Mouse (Mus musculus): ENCODE results near the gene Ascc1. TPM values are rescaled to one million over a fixed set of nuclear protein-coding genes. Genes with fewer than 3 reads are reported as not detected.

Gene Ascc1
- polyA plus RNA-seq, 1 experiment: 24.1 TPM

DNA sequence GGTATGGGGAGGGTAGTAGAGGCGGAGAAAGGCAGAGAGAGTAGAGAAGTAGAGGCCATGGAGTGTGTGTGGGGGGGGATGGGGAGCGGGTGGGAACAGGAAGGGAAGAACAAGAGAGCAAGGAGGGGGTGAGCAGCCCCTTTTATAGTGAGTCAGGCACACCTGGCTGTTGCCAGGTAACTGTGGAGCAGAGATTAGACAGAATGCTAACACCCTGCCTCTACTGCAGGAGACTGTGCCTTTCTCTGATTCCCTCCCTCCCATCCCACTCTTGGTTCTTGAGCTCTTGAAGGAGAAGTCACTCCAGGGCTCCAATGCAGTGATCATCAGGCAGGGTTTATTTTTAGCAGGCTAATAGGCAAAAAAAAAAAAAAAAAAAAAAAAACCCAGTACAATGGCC, 30.0 kb downstream of the Ascc1 start:
- TF ChIP-seq CEBPB (IDR thresholded peaks at IDR 0.05; ENCODE audit: low read depth): no peak
- no peak for TF ChIP-seq MAX (IDR thresholded peaks at IDR 0.05)
- TF ChIP-seq CTCF (IDR thresholded peaks at IDR 0.05; ENCODE audit: control insufficient read depth, insufficient read depth, insufficient read length): no peak
- no peak for TF ChIP-seq MYOG (IDR thresholded peaks at IDR 0.05; ENCODE audit: control insufficient read depth, extremely low read depth, insufficient read length)
- no peak for TF ChIP-seq MYOD1 (IDR thresholded peaks at IDR 0.05; ENCODE audit: control insufficient read depth, insufficient read length, low read depth)
- TF ChIP-seq FOSL1 (IDR thresholded peaks at IDR 0.05; ENCODE audit: insufficient read depth, low read length, poor library complexity, severe bottlenecking): no peak
- no peak for TF ChIP-seq USF1 (IDR thresholded peaks at IDR 0.05; ENCODE audit: low read depth)
- no peaks in the 10 kb centered on the region for H3K27me3 ChIP-seq (ENCODE audit: control insufficient read depth, insufficient read depth, insufficient read length)
- no peaks in the 10 kb centered on the region for H3K79me3 ChIP-seq (ENCODE audit: low read depth)
- H3K36me3 ChIP-seq (ENCODE audit: control insufficient read depth, insufficient read depth): no peaks in the 10 kb centered on the region
- H3K79me2 ChIP-seq (ENCODE audit: control insufficient read depth, insufficient read depth): no peaks in the 10 kb centered on the region
- no peak overlapping the region for H3K4me3 ChIP-seq (ENCODE audit: insufficient read depth, poor library complexity, severe bottlenecking)
- no peak overlapping the region for H3ac ChIP-seq (ENCODE audit: control insufficient read depth, insufficient read length, low read depth)

DNA sequence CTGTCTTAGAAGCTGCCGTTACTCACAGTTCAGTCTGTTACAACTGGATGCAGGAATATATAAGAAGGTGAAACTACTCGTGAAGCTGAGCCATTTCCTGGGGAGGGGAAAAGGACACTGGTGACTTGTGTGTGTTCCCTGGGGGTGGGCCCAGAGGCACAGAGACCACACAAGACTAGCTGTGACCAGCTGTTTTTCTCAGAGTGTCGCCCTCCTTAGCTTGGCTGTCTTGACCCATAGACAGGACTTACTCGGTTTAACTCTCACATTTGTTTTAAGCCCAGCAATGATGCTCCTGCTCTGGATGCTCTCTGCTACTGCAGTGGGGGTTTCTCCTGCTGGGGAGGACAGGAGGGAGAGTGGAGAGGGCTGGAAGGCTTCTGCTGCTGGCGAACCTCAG, 30.5 kb downstream of the Ascc1 start:
- TF ChIP-seq MAX (IDR thresholded peaks at IDR 0.05) (no peak), MYOD1 (IDR thresholded peaks at IDR 0.05; ENCODE audit: control insufficient read depth, insufficient read length, low read depth) (no peak), FOSL1 (IDR thresholded peaks at IDR 0.05; ENCODE audit: insufficient read depth, low read length, poor library complexity, severe bottlenecking) (no peak), MYOG (IDR thresholded peaks at IDR 0.05; ENCODE audit: control insufficient read depth, extremely low read depth, insufficient read length) (no peak), CEBPB (IDR thresholded peaks at IDR 0.05; ENCODE audit: low read depth) (no peak), CTCF (IDR thresholded peaks at IDR 0.05; ENCODE audit: control insufficient read depth, insufficient read depth, insufficient read length) (no peak), USF1 (IDR thresholded peaks at IDR 0.05; ENCODE audit: low read depth) (no peak)
- no peaks in the 10 kb centered on the region for H3K79me2 ChIP-seq (ENCODE audit: control insufficient read depth, insufficient read depth)
- H3K36me3 ChIP-seq (ENCODE audit: control insufficient read depth, insufficient read depth): no peaks in the 10 kb centered on the region
- H3K27me3 ChIP-seq (ENCODE audit: control insufficient read depth, insufficient read depth, insufficient read length): no peaks in the 10 kb centered on the region
- no peak overlapping the region for H3K4me3 ChIP-seq (ENCODE audit: insufficient read depth, poor library complexity, severe bottlenecking)
- no peak overlapping the region for H3ac ChIP-seq (ENCODE audit: control insufficient read depth, insufficient read length, low read depth)
- H3K79me3 ChIP-seq (ENCODE audit: low read depth): no peaks in the 10 kb centered on the region

DNA sequence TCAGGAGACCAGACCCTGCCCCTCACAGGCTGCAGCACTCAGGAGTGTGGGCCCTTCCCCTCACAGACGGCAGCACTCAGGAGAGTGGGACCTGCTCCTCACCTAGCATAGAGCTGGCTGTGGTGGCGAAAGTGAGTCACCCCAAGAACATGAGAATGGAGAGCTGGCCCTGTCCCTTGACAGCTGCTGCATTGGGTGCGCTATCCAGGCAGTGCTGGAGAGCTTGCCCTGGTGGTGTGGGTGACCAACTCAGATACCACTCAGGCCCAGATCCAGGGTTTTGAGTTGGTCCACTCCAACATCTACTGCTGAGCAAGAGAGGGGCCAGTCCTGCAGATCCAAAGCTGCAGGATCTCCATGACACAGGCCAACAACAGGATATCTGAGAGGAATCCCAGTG, 32.0 kb downstream of the Ascc1 start:
- Histone ChIP-seq H3K79me2 (ENCODE audit: control insufficient read depth, insufficient read depth) (no peaks in the 10 kb centered on the region), H3K36me3 (ENCODE audit: control insufficient read depth, insufficient read depth) (no peaks in the 10 kb centered on the region), H3K79me3 (ENCODE audit: low read depth) (no peaks in the 10 kb centered on the region), H3K27me3 (ENCODE audit: control insufficient read depth, insufficient read depth, insufficient read length) (no peaks in the 10 kb centered on the region), H3K4me3 (ENCODE audit: insufficient read depth, poor library complexity, severe bottlenecking) (no peak overlapping the region), H3ac (ENCODE audit: control insufficient read depth, insufficient read length, low read depth) (no peak overlapping the region)
- TF ChIP-seq MAX (IDR thresholded peaks at IDR 0.05) (no peak), MYOG (IDR thresholded peaks at IDR 0.05; ENCODE audit: control insufficient read depth, extremely low read depth, insufficient read length) (no peak), FOSL1 (IDR thresholded peaks at IDR 0.05; ENCODE audit: insufficient read depth, low read length, poor library complexity, severe bottlenecking) (no peak)

- no peak overlapping the region for H3ac ChIP-seq (ENCODE audit: control insufficient read depth, insufficient read length, low read depth)
- no peaks in the 10 kb centered on the region for H3K79me3 ChIP-seq (ENCODE audit: low read depth)
- H3K79me2 ChIP-seq (ENCODE audit: control insufficient read depth, insufficient read depth): no peaks in the 10 kb centered on the region
- no peaks in the 10 kb centered on the region for H3K27me3 ChIP-seq (ENCODE audit: control insufficient read depth, insufficient read depth, insufficient read length)
- TF ChIP-seq MYOG (IDR thresholded peaks at IDR 0.05; ENCODE audit: control insufficient read depth, extremely low read depth, insufficient read length) (no peak), FOSL1 (IDR thresholded peaks at IDR 0.05; ENCODE audit: insufficient read depth, low read length, poor library complexity, severe bottlenecking) (no peak), USF1 (IDR thresholded peaks at IDR 0.05; ENCODE audit: low read depth) (no peak), CTCF (IDR thresholded peaks at IDR 0.05; ENCODE audit: control insufficient read depth, insufficient read depth, insufficient read length) (no peak), MAX (IDR thresholded peaks at IDR 0.05) (no peak), MYOD1 (IDR thresholded peaks at IDR 0.05; ENCODE audit: control insufficient read depth, insufficient read length, low read depth) (no peak), CEBPB (IDR thresholded peaks at IDR 0.05; ENCODE audit: low read depth) (no peak)
- no peak overlapping the region for H3K4me3 ChIP-seq (ENCODE audit: insufficient read depth, poor library complexity, severe bottlenecking)
- no peaks in the 10 kb centered on the region for H3K36me3 ChIP-seq (ENCODE audit: control insufficient read depth, insufficient read depth)
These were observed 33.1 kb downstream of the Ascc1 start for GRCm38 (mm10) chr10:60035744-60036143.

DNA sequence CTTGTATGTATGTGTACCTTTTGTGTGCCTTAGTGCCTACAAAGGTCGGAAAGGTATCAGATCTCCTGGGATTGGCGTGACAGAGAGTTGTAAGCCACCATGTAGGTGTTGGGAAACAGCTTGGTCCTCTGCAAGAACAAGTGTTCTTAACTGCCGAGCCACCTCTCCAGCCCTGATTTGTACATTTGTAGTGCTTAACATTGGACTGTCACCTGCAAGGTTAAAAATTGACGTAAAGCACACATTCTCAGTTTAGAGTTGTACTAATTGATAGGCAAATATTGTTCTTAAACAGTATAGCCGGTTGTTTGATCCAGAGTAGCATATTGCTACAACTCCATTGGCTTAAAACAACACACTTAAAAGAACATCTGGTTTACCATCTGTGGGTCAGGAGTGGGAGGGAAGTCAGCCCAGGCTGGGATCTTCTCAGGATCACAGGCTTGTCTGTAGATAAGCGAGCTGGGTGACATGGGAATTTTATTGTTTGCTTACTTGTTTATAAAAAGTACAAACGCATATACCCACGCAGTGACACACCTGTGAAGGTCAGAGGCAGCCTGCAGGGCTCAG, 39.8 kb downstream of the Ascc1 start:
- Histone ChIP-seq H3K79me2 (ENCODE audit: control insufficient read depth, insufficient read depth) (no peaks in the 10 kb centered on the region), H3ac (ENCODE audit: control insufficient read depth, insufficient read length, low read depth) (no peak overlapping the region), H3K36me3 (ENCODE audit: control insufficient read depth, insufficient read depth) (no peaks in the 10 kb centered on the region), H3K27me3 (ENCODE audit: control insufficient read depth, insufficient read depth, insufficient read length) (no peaks in the 10 kb centered on the region), H3K79me3 (ENCODE audit: low read depth) (no peaks in the 10 kb centered on the region), H3K4me3 (ENCODE audit: insufficient read depth, poor library complexity, severe bottlenecking) (no peak overlapping the region)
- TF ChIP-seq MAX (IDR thresholded peaks at IDR 0.05) (no peak), CTCF (IDR thresholded peaks at IDR 0.05; ENCODE audit: control insufficient read depth, insufficient read depth, insufficient read length) (no peak), USF1 (IDR thresholded peaks at IDR 0.05; ENCODE audit: low read depth) (no peak)

- Histone ChIP-seq H3K79me3 (ENCODE audit: low read depth) (no peaks in the 10 kb centered on the region), H3ac (ENCODE audit: control insufficient read depth, insufficient read length, low read depth) (no peak overlapping the region), H3K79me2 (ENCODE audit: control insufficient read depth, insufficient read depth) (no peaks in the 10 kb centered on the region), H3K4me3 (ENCODE audit: insufficient read depth, poor library complexity, severe bottlenecking) (no peak overlapping the region), H3K36me3 (ENCODE audit: control insufficient read depth, insufficient read depth) (no peaks in the 10 kb centered on the region), H3K27me3 (ENCODE audit: control insufficient read depth, insufficient read depth, insufficient read length) (no peaks in the 10 kb centered on the region)
- no peak for TF ChIP-seq USF1 (IDR thresholded peaks at IDR 0.05; ENCODE audit: low read depth)
- TF ChIP-seq MYOD1 (IDR thresholded peaks at IDR 0.05; ENCODE audit: control insufficient read depth, insufficient read length, low read depth): no peak
- no peak for TF ChIP-seq CEBPB (IDR thresholded peaks at IDR 0.05; ENCODE audit: low read depth)
These were observed 44.1 kb downstream of the Ascc1 start for GRCm38 (mm10) chr10:60046696-60047095.

All from C2C12 (cell line).